Mouse (Mus musculus): ENCODE data around the gene Cphx2. TPM values are rescaled to one million over a fixed set of nuclear protein-coding genes. Genes with fewer than 3 reads are reported as not detected.

The Cphx2 gene
- polyA plus RNA-seq (2017; shearing (Covaris generic)) = not detected

DNA sequence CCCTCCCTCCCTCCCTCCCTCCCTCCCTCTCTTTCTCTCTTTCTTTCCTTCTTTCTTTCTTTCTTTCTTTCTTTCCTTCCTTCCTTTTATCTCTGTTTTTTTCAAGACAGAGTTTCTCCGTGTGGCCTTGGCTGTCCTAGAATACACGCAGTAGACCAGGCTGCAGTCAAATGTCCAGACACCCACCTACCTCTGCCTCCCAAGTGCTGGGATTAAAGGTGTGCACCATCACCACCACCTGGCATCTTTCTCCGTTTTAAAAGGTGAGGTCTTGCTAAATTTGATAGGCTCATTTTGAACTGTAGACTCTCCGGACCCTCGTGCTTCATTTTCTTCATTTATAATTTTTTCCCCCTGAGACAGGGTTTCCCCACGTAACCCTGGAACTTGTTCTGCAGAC is at the start of gene Cphx2:
TSS of gene Cphx2 (plus strand) at position 301 of the 400 bp plus-strand sequence.

GRCm38 (mm10) chr14:26042611-26043010 is 38.7 kb upstream of the Cphx2 start, which contains the start of gene Gm9780:
Gene Gm9780 (minus strand): TSS chr14:26042711.

GRCm38 (mm10) chr14:26067325-26067633 is 14.0 kb upstream of the Cphx2 start, which contains the start of gene Tmem254c:
Gene Tmem254c (minus strand): TSS chr14:26067355.

GRCm38 (mm10) chr14:26081997-26082396 is 681 bp downstream of the Cphx2 start, which contains the start of gene Cphx3:
Gene Cphx3 (plus strand): TSS chr14:26082297.

DNA sequence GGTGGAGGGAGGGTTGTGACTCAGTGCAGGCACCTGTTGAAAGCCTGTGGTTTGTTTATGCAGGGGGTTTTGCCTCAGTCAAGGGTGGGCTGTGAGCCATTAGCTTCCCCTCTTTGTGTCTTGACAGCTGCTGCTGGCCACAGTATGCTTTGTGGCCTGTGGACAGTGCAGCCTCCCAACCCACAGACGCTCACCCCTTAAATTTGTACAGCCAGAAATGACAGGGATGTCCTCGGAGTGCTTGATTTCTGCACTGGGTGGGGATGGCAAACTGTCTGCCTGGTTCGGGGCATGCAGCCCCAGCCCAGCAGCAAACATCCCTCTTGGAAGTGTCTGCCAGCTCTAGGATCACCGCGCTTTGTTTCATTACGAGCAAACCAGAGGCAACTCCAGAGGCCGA is 36.8 kb downstream of the Cphx2 start, which contains the start of gene Duxbl2:
TSS of gene Duxbl2 (plus strand) at position 200 of the 400 bp plus-strand sequence.

Other genes starting within 250 kb of the Cphx2 start
- 53.8 TPM for gene Anxa11, start 239.4 kb upstream of the Cphx2 start, polyA plus RNA-seq (2017; shearing (Covaris generic))
- gene Plac9a, start 178.4 kb upstream of the Cphx2 start, polyA plus RNA-seq (2017; shearing (Covaris generic)) = not detected
- gene Tmem254a, start 153.8 kb upstream of the Cphx2 start, polyA plus RNA-seq (2017; shearing (Covaris generic)) = 11.9 TPM
- gene Cphx1, start 143.2 kb upstream of the Cphx2 start, polyA plus RNA-seq (2017; shearing (Covaris generic)) = not detected
- not detected for gene Duxbl1, start 102.9 kb upstream of the Cphx2 start, polyA plus RNA-seq (2017; shearing (Covaris generic))
- not detected for gene Gm9780, start 38.8 kb upstream of the Cphx2 start, polyA plus RNA-seq (2017; shearing (Covaris generic))
- gene Tmem254c, start 14.2 kb upstream of the Cphx2 start, polyA plus RNA-seq (2017; shearing (Covaris generic)) = 210 TPM
- gene Cphx3, start 781 bp downstream of the Cphx2 start, polyA plus RNA-seq (2017; shearing (Covaris generic)) = not detected
- not detected for gene Duxbl2, start 36.8 kb downstream of the Cphx2 start, polyA plus RNA-seq (2017; shearing (Covaris generic))
- gene Plac9b, start 101.0 kb downstream of the Cphx2 start, polyA plus RNA-seq (2017; shearing (Covaris generic)) = not detected
- gene Tmem254b, start 125.5 kb downstream of the Cphx2 start, polyA plus RNA-seq (2017; shearing (Covaris generic)) = 88.7 TPM
- gene Duxbl3, start 176.4 kb downstream of the Cphx2 start, polyA plus RNA-seq (2017; shearing (Covaris generic)) = not detected

Data from inflammation-experienced regulatory T-cells, adult 16 weeks (primary cell).